Mouse (Mus musculus) brain, embryonic 14.5 days (tissue): ENCODE measurements at regions not wholly inside any gene's neighbourhood (a gene's known extent, or its start where the extent isn't known, plus 50 kb on each side); places are given as distances from the start of the nearest gene placed in this dataset.

Source experiments
- DNase-seq: peaks from one replicate; pipeline ENCODE4 v3.0.0-alpha.2; 2011; ENCODE audit warnings: low read depth
- CTCF ChIP-seq: fragments of 200-500 bp; IDR thresholded peaks from 2 replicates; pipeline ENCODE4 v1.5.1; 2012; ENCODE audit warnings: inconsistent platforms, mild to moderate bottlenecking, moderate library complexity, borderline replicate concordance; ENCODE audit not compliant: insufficient read depth, insufficient read length; ENCODE audit errors: extremely low read depth
- POLR2A ChIP-seq: fragments of 200-500 bp; IDR thresholded peaks from 2 replicates; pipeline ENCODE4 v1.6.1; 2012; ENCODE audit warnings: mild to moderate bottlenecking, inconsistent platforms, borderline replicate concordance; ENCODE audit not compliant: poor library complexity, insufficient read depth, insufficient read length, severe bottlenecking; ENCODE audit errors: extremely low read depth

DNA sequence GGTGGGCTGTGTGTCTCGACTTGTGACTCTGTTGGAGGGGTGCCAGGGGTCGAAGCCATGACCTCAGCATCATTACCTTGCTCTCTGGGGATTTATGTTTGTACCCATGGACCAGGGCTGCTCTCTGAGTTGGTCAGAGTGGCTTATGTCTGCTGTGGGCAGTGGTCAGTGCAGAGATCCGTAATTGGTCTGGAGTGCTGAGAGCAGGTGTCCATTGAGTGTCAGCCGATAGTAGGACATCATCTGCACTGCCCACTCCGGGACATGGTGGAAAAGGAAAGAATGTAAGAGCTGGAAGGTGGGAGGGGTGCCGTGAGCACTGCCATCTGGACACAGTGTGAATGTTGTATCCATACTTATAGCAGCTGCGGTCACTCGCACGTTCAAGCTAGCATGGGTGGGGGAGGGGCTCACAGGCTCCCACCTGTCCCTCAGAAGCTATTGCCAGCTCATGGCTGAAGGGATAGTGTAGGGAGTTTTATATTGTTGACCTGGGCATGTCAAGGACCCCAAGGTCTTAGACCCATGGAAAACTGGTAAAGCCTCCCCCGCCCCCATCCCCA is 94.4 kb upstream of the 1700021F07Rik start:
- peak; percentile 42 for DNase-seq
- no peak for TF ChIP-seq POLR2A
- TF ChIP-seq CTCF, result no peak

DNA sequence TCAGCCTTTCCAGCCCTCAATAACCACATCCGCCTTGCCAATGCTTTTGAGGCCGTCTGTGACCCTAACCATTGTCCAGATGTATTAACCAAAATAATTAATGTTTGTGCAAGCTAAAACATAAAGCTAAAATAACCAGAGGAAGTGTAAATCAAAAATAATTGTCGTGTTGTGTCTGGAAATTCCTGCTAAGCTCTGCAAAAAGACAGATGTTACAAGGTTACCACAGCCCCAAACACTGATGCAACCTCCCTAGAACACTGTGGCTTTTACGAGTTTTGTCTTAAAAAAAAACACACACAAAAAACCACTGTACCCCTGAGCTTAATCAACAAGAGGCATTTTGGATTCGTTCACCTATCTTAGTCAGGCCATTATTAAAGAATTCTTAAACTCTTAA is 90.5 kb upstream of the 1700021F07Rik start:
- no peak for TF ChIP-seq POLR2A
- no peak for TF ChIP-seq CTCF
- DNase-seq, result no peak

DNA sequence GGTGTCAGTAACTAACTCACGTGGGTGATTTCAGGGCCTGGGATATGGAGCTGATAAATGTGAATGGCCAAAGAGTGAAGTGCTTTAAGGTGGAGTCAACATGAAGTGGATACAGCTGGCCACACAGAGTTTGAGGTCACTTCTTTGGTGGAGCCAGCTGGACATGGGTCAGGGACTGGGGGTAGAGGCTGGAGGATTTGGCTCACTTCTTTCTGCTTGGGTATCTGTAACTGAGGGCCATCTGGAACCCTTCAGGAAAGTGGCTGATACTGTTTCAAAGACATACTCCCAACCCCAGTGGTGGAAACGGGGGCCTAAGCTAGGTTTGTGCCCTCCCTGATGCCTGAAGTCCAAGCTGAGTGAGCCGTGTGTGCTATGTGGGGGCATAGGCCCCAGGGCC is 90.1 kb upstream of the 1700021F07Rik start:
- TF ChIP-seq CTCF (no peak), POLR2A (no peak)
- no peak for DNase-seq

DNA sequence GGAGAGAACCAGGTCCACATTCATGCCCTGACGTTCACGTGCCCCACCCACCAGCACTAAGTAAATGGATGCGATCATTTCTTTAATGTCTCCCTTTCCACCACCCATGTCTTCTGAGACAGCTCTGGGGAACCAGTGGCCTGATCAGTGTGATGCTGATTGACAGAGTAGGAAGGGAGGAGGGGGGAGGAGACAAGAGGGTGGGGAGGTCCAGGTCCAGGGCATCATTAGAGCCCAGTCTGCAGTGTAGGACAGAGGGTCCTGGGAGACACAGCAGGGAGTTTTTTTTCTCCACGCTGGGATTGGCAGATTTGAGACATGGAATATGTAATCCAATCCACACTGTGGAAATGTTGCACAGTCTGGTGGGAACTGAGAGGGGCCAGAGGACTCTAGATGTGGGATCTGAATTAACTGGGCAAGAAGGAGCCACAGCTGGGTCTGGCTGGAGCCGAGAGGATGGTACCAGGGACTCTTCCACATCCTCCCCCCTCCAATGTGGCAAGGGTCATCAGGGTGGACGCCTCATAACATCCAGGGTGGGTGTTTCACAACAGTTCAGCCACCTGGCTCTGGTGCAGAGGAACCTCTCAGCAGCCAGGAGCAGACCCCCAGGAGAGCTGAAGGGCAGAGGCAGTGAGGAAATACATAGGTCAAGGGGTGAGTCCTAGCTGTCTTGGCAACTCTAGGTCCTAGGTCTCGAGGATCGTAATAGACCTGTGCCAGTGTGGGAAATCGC is 89.3 kb upstream of the 1700021F07Rik start:
- no peak for DNase-seq
- TF ChIP-seq CTCF, result no peak
- TF ChIP-seq POLR2A, result no peak

DNA sequence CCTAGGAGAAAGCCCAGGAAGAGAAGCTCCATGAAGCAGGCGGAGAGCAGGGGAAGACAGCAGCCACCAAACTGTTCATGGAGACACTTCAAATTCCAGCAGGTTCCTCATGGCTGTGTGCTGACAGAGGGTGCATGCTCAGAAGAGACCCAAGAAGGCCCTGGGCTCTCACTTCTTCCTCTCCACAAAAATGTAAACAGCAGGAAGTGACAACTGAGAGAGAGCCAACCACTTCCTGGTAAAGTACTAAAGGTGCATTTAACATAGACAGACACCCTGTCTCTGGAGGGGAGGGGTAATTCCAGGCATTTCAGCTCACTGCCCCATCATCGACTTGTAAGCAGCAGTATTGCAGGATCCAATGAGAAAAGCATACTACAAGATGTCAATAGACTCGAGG is 85.8 kb upstream of the 1700021F07Rik start:
- DNase-seq, result no peak
- no peak for TF ChIP-seq POLR2A
- TF ChIP-seq CTCF, result no peak

DNA sequence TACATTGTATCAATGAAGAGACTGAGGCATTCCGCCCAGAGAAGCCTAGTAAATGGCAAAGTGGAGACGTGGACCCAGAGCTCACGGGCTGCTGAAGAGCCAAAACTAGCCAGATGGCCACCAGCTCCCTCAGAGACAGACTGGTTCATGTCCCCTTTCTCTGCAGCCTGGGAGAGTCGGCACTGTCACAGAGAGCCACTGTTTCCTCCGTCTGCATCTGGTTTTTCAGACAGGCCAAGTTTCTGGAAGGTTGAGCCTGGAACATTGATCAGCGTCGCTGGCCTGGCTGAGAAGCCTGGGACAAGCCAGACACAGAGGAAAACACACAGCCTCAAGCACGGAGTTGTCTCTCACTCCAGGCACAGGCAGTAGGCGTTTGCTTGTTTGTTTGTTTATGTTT is 83.4 kb upstream of the 1700021F07Rik start:
- no peak for TF ChIP-seq CTCF
- TF ChIP-seq POLR2A, result no peak
- no peak for DNase-seq

DNA sequence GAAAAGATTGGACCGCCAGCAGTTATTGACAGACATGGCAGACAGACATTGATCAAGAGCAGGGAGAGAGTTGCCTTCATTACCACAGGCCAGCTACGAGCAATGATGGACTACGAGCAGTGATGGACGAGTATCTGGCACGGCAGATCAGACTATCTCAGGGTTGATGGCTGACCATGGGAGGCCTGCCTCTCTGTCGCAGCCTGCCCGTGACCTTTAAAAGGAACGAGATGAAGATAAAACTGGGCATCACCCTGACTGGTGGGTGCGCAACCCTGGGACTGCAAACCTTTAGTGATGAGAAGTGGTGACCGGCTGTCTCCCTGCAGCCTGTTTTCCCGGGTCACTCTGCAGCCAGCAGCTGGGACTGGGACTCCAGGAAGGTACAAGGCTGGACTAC is 80.3 kb upstream of the 1700021F07Rik start:
- TF ChIP-seq POLR2A (no peak), CTCF (no peak)
- DNase-seq, result no peak

DNA sequence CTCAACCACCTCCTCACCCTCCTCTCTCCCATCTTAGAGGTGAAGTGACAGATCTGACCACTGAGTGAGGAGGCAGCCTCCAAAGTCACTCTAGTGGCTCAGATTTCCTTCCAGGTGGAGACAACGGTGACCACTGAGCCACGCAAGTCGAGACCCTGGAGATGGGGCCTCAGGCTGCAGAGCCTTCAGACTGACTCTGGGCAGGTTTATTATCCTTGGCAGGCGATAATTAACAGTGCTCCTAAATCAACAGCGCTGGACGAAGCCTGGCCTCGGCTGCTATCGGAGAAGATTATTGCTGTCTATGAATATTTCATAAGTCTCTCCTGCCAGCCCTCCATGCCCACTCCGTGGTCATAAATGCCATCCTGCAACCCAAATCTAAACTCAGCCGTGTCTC is 79.1 kb upstream of the 1700021F07Rik start:
- peak; percentile 32 for DNase-seq
- TF ChIP-seq POLR2A (no peak), CTCF (no peak)

DNA sequence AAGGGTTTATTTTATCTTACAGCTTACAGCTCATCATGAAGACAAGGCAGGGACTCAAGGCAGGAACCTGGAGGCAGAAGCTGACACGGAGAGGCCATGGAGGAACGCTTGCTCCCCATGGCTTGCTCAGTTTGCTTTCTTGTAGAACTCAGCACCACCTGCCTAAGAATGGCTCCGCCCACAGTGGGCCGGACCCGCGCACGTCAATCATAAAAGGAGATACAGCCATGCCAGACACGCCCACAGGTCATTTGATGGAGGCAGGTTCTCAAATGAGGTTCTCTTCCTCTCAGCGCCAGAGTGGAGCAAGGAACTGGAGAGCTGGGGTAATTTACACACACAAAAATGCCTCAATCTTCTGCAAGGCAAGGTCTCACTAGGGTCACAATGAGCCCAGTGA is 78.0 kb upstream of the 1700021F07Rik start:
- TF ChIP-seq CTCF (no peak), POLR2A (no peak)
- DNase-seq, result no peak

DNA sequence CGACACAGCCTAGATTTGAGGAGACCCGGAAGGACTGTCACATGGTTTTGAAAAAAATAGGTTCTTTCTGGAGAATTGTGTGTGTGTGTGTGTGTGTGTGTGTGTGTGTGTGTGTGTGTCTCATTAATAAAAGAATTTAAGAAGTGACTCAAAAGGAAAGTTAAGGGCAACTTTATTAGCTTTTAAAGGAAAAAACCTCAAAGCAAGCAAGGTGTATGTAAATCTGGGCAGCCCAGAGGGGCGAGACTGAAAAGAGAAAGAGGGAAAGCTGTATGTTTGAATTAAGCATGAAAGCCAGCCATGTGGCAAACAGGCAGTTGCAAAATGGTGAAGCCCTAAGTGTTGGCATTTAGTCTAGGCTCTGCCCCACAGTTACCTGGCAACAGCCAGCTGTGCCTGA is 77.3 kb upstream of the 1700021F07Rik start:
- TF ChIP-seq POLR2A, result no peak
- TF ChIP-seq CTCF, result no peak
- DNase-seq, result no peak

DNA sequence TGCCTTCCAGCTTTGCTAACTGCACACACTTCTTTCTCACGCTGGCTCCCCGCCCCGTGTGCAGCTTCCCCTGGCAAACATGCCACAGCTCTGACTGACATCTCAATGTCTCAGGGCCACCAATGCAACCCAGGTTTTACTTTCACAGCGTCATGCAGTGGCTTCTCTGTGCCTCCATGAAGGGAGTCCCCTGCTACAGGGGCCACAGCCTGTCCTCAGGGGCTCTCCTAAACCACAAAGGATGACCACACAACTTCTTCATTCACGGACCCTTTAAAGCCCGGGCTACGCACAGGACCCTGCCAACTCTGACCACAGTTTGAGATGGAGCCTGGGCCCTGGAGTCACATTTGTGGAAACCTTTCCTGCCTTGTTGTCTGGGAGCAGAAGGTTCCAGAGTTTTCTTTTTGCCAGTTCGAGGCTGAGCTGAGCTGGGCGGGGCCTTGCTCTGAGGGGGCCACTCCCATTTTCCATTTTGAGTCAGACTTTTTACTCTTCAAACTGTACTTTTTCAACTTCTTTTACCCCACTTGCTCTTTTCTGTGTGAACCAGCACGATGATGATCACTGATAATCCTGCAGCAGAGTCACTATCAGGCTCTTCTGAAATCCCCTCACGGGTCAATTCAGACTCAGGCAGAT is 73.7 kb upstream of the 1700021F07Rik start:
- no peak for TF ChIP-seq CTCF
- no peak for DNase-seq

DNA sequence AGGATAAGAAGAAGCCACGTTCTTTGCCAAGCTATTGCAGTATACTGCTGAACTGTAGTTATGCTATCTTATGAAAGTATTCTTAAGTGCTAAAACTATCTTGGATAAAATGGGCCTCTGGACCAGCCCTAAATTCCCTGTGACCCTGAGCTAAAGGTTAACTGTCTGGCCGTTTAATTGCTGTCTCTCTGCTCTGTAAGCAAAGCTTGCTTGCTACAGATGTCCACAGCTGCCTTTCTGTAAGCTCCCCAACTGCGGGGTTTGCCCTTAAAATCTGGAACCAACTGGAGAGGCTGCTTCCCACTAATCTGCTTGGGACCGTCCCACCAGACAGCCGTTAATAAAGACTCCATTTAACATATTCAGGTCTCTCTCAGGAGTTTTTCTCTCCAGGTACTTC is 73.2 kb upstream of the 1700021F07Rik start:
- DNase-seq, result no peak
- TF ChIP-seq CTCF, result no peak
- TF ChIP-seq POLR2A, result no peak
